Mouse (Mus musculus) central nervous system, embryonic 11.5 days (tissue): Measurements from ENCODE around the gene Stfa2. TPM values are rescaled to one million over a fixed set of nuclear protein-coding genes. Genes with fewer than 3 reads are reported as not detected.

Experiments
- polyA plus RNA-seq: library from polyadenylated mRNA; depleted of rRNA; stranded (reverse); fragments of >200 nt; gene quantifications from 2 replicates; pipeline ENCODE4 v1.2.3, GENCODE M21; 2012; rRNA removed

The Stfa2 gene
- 0.29 and 0.49 TPM in 2 replicates for polyA plus RNA-seq

DNA sequence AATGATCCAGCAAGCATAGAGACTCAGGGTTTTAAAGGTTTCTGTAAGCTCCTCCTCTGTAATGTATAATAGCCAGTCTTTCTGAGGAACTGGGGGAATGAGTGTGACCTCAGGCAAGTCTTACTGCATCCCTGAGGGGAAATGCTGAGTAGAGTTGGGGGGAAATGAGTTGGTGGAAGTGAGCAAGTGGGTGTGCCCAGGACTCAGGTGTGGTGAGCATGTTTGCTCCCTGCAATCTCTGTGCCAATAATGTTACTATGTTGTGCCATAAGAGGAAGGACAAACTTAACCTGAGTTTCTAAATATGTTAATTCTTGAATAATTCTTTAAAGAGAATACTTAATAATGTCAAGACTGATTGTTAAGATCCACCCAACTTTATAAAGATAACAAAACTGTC is at the start of gene Stfa2:
TSS of gene Stfa2 (minus strand) at position 101 of the 400 bp plus-strand sequence.

GRCm38 (mm10) chr16:36455342-36455802 is 47.1 kb upstream of the Stfa2 start, which contains the start of gene Stfa3:
TSS of gene Stfa3 (minus strand) at chr16:36455392.

GRCm38 (mm10) chr16:36367648-36368047 is 40.6 kb downstream of the Stfa2 start, which contains the start of gene BC100530:
TSS of gene BC100530 (minus strand) at chr16:36367748.

Other genes starting within 250 kb of the Stfa2 start
- gene Gm5483, start 224.2 kb downstream of the Stfa2 start, polyA plus RNA-seq, result 3.3 and 3.9 TPM in 2 replicates
- gene Gm5416, start 198.1 kb downstream of the Stfa2 start, polyA plus RNA-seq, result not detected in 2 replicates
- not detected in 2 replicates for gene 2010005H15Rik, start 187.0 kb downstream of the Stfa2 start, polyA plus RNA-seq
- gene Stfa1, start 131.5 kb downstream of the Stfa2 start, polyA plus RNA-seq, result 2.1 and 4.0 TPM in 2 replicates
- not detected in 2 replicates for gene BC117090, start 74.1 kb downstream of the Stfa2 start, polyA plus RNA-seq
- gene BC100530, start 40.7 kb downstream of the Stfa2 start, polyA plus RNA-seq, result 2.7 and 3.7 TPM in 2 replicates
- gene Stfa3, start 46.9 kb upstream of the Stfa2 start, polyA plus RNA-seq, result 1.5 and 2.5 TPM in 2 replicates
- gene Casr, start 153.7 kb upstream of the Stfa2 start, polyA plus RNA-seq, result 0.04 and 0.10 TPM in 2 replicates